ENCODE assay signal across 49 mouse cellular contexts in the genomic region with DNA sequence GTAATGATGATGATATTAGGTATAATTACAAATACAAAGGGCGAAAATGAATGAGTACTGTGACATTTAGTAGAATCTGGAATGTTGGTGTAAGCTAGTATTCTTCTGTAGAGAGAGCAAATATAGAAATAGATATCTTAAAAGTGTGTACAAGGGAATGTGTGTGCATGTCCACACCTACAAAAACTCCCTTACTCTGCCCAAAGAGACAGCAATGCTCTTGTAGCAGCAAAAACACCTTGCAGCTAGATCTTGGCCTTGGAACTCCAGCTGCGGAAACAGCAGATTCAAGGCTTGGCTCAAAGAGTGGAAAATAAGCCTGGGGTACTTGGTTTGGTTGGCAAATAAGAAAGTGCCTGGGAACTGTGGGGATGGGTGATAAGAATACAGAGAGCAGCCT. TPM values are rescaled to one million over a fixed set of nuclear protein-coding genes. Genes with fewer than 3 reads are reported as not detected.
"Had no signal": no experiment of that assay in that cellular context is flagged by ENCODE, and none has a peak within 500 bp of the region (broad histone marks: within the 10 kb centered on the region; RNA-seq: fewer than 3 reads in every experiment).

No protein-coding gene starts in this region.

- ATAC-seq: hindbrain, embryonic 16.5 days; hindbrain, postnatal 0 days; inflammation-experienced regulatory T-cells, adult 6 months; intestine, embryonic 15.5 days; intestine, embryonic 16.5 days; intestine, postnatal 0 days had no signal

- H3K36me3 ChIP-seq: heart, embryonic 10.5 days; heart, embryonic 12.5 days; heart, embryonic 13.5 days; heart, embryonic 15.5 days; hindbrain, embryonic 10.5 days; hindbrain, embryonic 12.5 days; hindbrain, embryonic 13.5 days; hindbrain, embryonic 15.5 days; intestine, embryonic 15.5 days; kidney, embryonic 15.5 days had no signal

- H3K9me3 ChIP-seq: heart, embryonic 10.5 days; heart, embryonic 12.5 days; heart, embryonic 13.5 days; heart, embryonic 15.5 days; hindbrain, embryonic 10.5 days; hindbrain, embryonic 12.5 days; hindbrain, embryonic 13.5 days; hindbrain, embryonic 15.5 days; intestine, embryonic 15.5 days; kidney, embryonic 15.5 days had no signal

- DNase-seq: heart, postnatal 10 days; heart, postnatal 14 days; heart, postnatal 36 days; heart, postnatal 4 days; kidney, adult 11 months; kidney, adult 18-20 months; kidney, adult 2 months; kidney, adult 8-10 months; kidney, adult 9 months; kidney, postnatal 10 days; kidney, postnatal 14 days; kidney, postnatal 25 days; kidney, postnatal 36 days; kidney, postnatal 4 days; layer of hippocampus, adult 9-11 months; layer of hippocampus, postnatal 36 days had no signal

- H3K4me1 ChIP-seq: heart, embryonic 10.5 days; heart, embryonic 15.5 days; intestine, embryonic 15.5 days had no signal

- H3K27ac ChIP-seq: heart, embryonic 10.5 days; heart, embryonic 13.5 days; heart, embryonic 15.5 days; hindbrain, embryonic 10.5 days; hindbrain, embryonic 12.5 days; hindbrain, embryonic 13.5 days; hindbrain, embryonic 14.5 days; hindbrain, embryonic 15.5 days; hindbrain, postnatal 0 days; intestine, embryonic 15.5 days; kidney, embryonic 15.5 days; kidney, postnatal 0 days; layer of hippocampus, adult 2 months had no signal

- H3K9ac ChIP-seq: heart, embryonic 12.5 days; heart, embryonic 13.5 days; heart, embryonic 15.5 days; hindbrain, embryonic 12.5 days; hindbrain, embryonic 13.5 days; hindbrain, embryonic 14.5 days; hindbrain, embryonic 15.5 days; intestine, embryonic 15.5 days; kidney, embryonic 15.5 days had no signal

- H3K27me3 ChIP-seq: heart, embryonic 12.5 days; heart, embryonic 13.5 days; heart, embryonic 15.5 days; hindbrain, embryonic 12.5 days; intestine, embryonic 15.5 days had no signal

- H3K4me2 ChIP-seq: heart, embryonic 11.5 days; heart, embryonic 12.5 days; heart, embryonic 13.5 days; heart, embryonic 15.5 days; hindbrain, embryonic 12.5 days; hindbrain, embryonic 13.5 days; hindbrain, embryonic 14.5 days; hindbrain, embryonic 15.5 days; intestine, embryonic 15.5 days; kidney, embryonic 15.5 days had no signal

- H3K4me3 ChIP-seq: heart, embryonic 10.5 days; heart, embryonic 12.5 days; heart, embryonic 13.5 days; heart, embryonic 15.5 days; hindbrain, embryonic 10.5 days; hindbrain, embryonic 12.5 days; hindbrain, embryonic 13.5 days; hindbrain, embryonic 15.5 days; intestine, embryonic 15.5 days; kidney, embryonic 15.5 days; layer of hippocampus, adult 2 months had no signal

RNA-seq across cellular contexts. Expression of gene Atp6v1g3, which starts 57.0 kb away (rescaled TPM):
- total RNA-seq: heart, postnatal 10 days; heart, postnatal 14 days; heart, postnatal 25 days; heart, postnatal 36 days; heart, postnatal 4 days; hematopoietic stem cell, adult 5-6 weeks; hindbrain, postnatal 0 days; layer of hippocampus, adult 18-20 months; layer of hippocampus, adult 2 months; layer of hippocampus, adult 8-10 months; layer of hippocampus, postnatal 10 days; layer of hippocampus, postnatal 14 days; layer of hippocampus, postnatal 25 days; layer of hippocampus, postnatal 36 days; left cerebral cortex, adult 18-20 months had no signal
- polyA plus RNA-seq: heart, embryonic 10.5 days; heart, embryonic 11.5 days; heart, embryonic 12.5 days; heart, embryonic 13.5 days; heart, embryonic 14.5 days; heart, embryonic 15.5 days; heart, embryonic 16.5 days; heart, postnatal 0 days; hindbrain, embryonic 10.5 days; hindbrain, embryonic 11.5 days; hindbrain, embryonic 12.5 days; hindbrain, embryonic 13.5 days; hindbrain, embryonic 14.5 days; hindbrain, embryonic 15.5 days; hindbrain, embryonic 16.5 days; hindbrain, postnatal 0 days; intestine, embryonic 14.5 days; intestine, embryonic 15.5 days; intestine, embryonic 16.5 days; intestine, postnatal 0 days; large intestine, adult 2 months had no signal
